Mouse (Mus musculus) heart, embryonic 10.5 days (tissue): ENCODE results near the gene Akap2. TPM values are rescaled to one million over a fixed set of nuclear protein-coding genes. Genes with fewer than 3 reads are reported as not detected.

Experiments used
- polyA plus RNA-seq: library from polyadenylated mRNA; unstranded; fragments of >200 nt; fragmentation: Nextera tagmentation; extraction: Ambion mirVana; gene quantifications from 2 replicates; pipeline ENCODE4 v1.2.1, GENCODE M21; 2016

The Akap2 gene
- polyA plus RNA-seq, 1 experiment from 2014 or later = 30.1 TPM

Other genes with a start within 250 kb of the Akap2 start
- gene Pakap, start 149.5 kb upstream of the Akap2 start, polyA plus RNA-seq = 53.0 and 72.5 TPM in 2 replicates
- gene D630039A03Rik, start 198.6 kb downstream of the Akap2 start, polyA plus RNA-seq = 0.05 and 0.28 TPM in 2 replicates
- gene Txn1, start 238.8 kb downstream of the Akap2 start, polyA plus RNA-seq = 320 and 354 TPM in 2 replicates